Comparison of ENCODE assay signal across 9 mouse cellular contexts in genomic region chr1:37634658-37635057, GRCm38 (mm10).
DNase-seq lines count a peak whose midpoint lies in the region; ATAC-seq and TF ChIP-seq lines count a peak whose summit lies in the region.
"Had no signal": no experiment of that assay in that cellular context is flagged by ENCODE, and none has a peak within 500 bp of the region (broad histone marks: within the 10 kb centered on the region; RNA-seq: fewer than 3 reads in every experiment).

No protein-coding gene starts in this region.

- H3K27ac ChIP-seq in heart, postnatal 0 days (ENCODE audit: low read depth) = no peak overlapping the region
- no peak overlapping the region for H3K27ac ChIP-seq in testis, adult 2 months (ENCODE audit: control insufficient read depth, insufficient read depth, low read depth, low read length)
- H3K27ac ChIP-seq in hindbrain, postnatal 0 days = no peak overlapping the region
- no peak overlapping the region for H3K27ac ChIP-seq in midbrain, postnatal 0 days (ENCODE audit: low read depth, low read length)
- H3K27ac ChIP-seq: embryonic facial prominence, embryonic 13.5 days had no signal

- H3K9me3 ChIP-seq in heart, postnatal 0 days (replicated peaks; ENCODE audit: control insufficient read depth, low read length) = no peaks in the 10 kb centered on the region
- H3K9me3 ChIP-seq in hindbrain, postnatal 0 days (ENCODE audit: low read length) = no peaks in the 10 kb centered on the region
- H3K9me3 ChIP-seq in midbrain, postnatal 0 days (ENCODE audit: low read length) = no peaks in the 10 kb centered on the region
- H3K9me3 ChIP-seq: embryonic facial prominence, embryonic 13.5 days had no signal

- no peaks in the 10 kb centered on the region for H3K27me3 ChIP-seq in heart, postnatal 0 days (ENCODE audit: control insufficient read depth, insufficient read depth, low read length)
- no peaks in the 10 kb centered on the region for H3K27me3 ChIP-seq in testis, adult 2 months (ENCODE audit: control insufficient read depth, insufficient read depth, low read length)
- no peaks in the 10 kb centered on the region for H3K27me3 ChIP-seq in hindbrain, postnatal 0 days (ENCODE audit: insufficient read depth, low read length)
- H3K27me3 ChIP-seq in midbrain, postnatal 0 days (ENCODE audit: insufficient read depth, low read length) = no peaks in the 10 kb centered on the region
- H3K27me3 ChIP-seq: embryonic facial prominence, embryonic 13.5 days had no signal

- no peaks in the 10 kb centered on the region for H3K4me1 ChIP-seq in heart, postnatal 0 days (ENCODE audit: control insufficient read depth, insufficient read depth)
- no peaks in the 10 kb centered on the region; the same call in 1 of the 2 replicates for H3K4me1 ChIP-seq in testis, adult 2 months (ENCODE audit: control insufficient read depth, insufficient read depth, low read length)
- no peaks in the 10 kb centered on the region for H3K4me1 ChIP-seq in hindbrain, postnatal 0 days (ENCODE audit: insufficient read depth, low read length)
- H3K4me1 ChIP-seq in midbrain, postnatal 0 days (ENCODE audit: insufficient read depth, low read length) = no peaks in the 10 kb centered on the region

- no peak overlapping the region for H3K4me2 ChIP-seq in heart, postnatal 0 days (ENCODE audit: low read depth, low read length)
- H3K4me2 ChIP-seq in hindbrain, postnatal 0 days (ENCODE audit: low read depth, low read length) = no peak overlapping the region
- no peak overlapping the region for H3K4me2 ChIP-seq in midbrain, postnatal 0 days (ENCODE audit: low read depth, low read length, poor library complexity, severe bottlenecking)
- H3K4me2 ChIP-seq: embryonic facial prominence, embryonic 13.5 days had no signal

- no peak overlapping the region for H3K9ac ChIP-seq in heart, postnatal 0 days (replicated peaks; ENCODE audit: low read depth, low read length)
- no peak overlapping the region for H3K9ac ChIP-seq in hindbrain, postnatal 0 days (replicated peaks; ENCODE audit: low read length)
- H3K9ac ChIP-seq in midbrain, postnatal 0 days (replicated peaks; ENCODE audit: low read length, poor library complexity, severe bottlenecking) = no peak overlapping the region
- H3K9ac ChIP-seq: embryonic facial prominence, embryonic 13.5 days had no signal

- no peaks in the 10 kb centered on the region for H3K36me3 ChIP-seq in heart, postnatal 0 days (replicated peaks; ENCODE audit: control insufficient read depth, insufficient read depth, low read length)
- H3K36me3 ChIP-seq in testis, adult 2 months (ENCODE audit: control insufficient read depth, insufficient read depth, low read length) = no peaks in the 10 kb centered on the region
- H3K36me3 ChIP-seq in hindbrain, postnatal 0 days (ENCODE audit: insufficient read depth, low read length) = no peaks in the 10 kb centered on the region
- H3K36me3 ChIP-seq in midbrain, postnatal 0 days (ENCODE audit: insufficient read depth, low read length) = no peaks in the 10 kb centered on the region
- H3K36me3 ChIP-seq: embryonic facial prominence, embryonic 13.5 days had no signal

- no peak for ATAC-seq in heart, postnatal 0 days (ENCODE audit: insufficient read depth, low read depth)
- peak; percentile 46 for ATAC-seq in hindbrain, postnatal 0 days
- ATAC-seq in midbrain, postnatal 0 days (ENCODE audit: low FRiP score) = no peak
- no peak for ATAC-seq in activated CD4-positive, CD25-positive, alpha-beta regulatory T cell, adult 4 months

- no peak overlapping the region for H3K4me3 ChIP-seq in heart, postnatal 0 days (ENCODE audit: low read depth, low read length)
- no peak overlapping the region for H3K4me3 ChIP-seq in testis, adult 2 months (ENCODE audit: control insufficient read depth, low read depth, low read length)
- no peak overlapping the region for H3K4me3 ChIP-seq in hindbrain, postnatal 0 days (ENCODE audit: low read length)
- H3K4me3 ChIP-seq in midbrain, postnatal 0 days (ENCODE audit: low read depth, low read length) = no peak overlapping the region
- H3K4me3 ChIP-seq: embryonic facial prominence, embryonic 13.5 days had no signal

- WGBS in heart, postnatal 0 days = 22% methylated on average over 4 of the region's 4 CpGs
- 21% methylated on average over 4 of the region's 4 CpGs for WGBS in hindbrain, postnatal 0 days
- 33% methylated on average over 4 of the region's 4 CpGs for WGBS in midbrain, postnatal 0 days

- peak; percentile 87 for TF ChIP-seq CTCF in heart, postnatal 0 days (IDR thresholded peaks at IDR 0.05; ENCODE audit: low read depth)
- TF ChIP-seq CTCF in testis, adult 2 months (IDR thresholded peaks at IDR 0.05; ENCODE audit: control insufficient read depth, insufficient read depth, insufficient replicate concordance, low read depth, low read length) = peak; percentile 78; the same call in 1 of the 2 replicates
- TF ChIP-seq CTCF in hindbrain, postnatal 0 days (IDR thresholded peaks at IDR 0.05; ENCODE audit: low read depth) = peak; percentile 93
- TF ChIP-seq CTCF in midbrain, postnatal 0 days (IDR thresholded peaks at IDR 0.05) = peak; percentile 95

- no peak for TF ChIP-seq POLR2A in testis, adult 2 months (IDR thresholded peaks at IDR 0.05; ENCODE audit: control insufficient read depth, low read depth, low read length)

- DNase-seq in heart, postnatal 0 days (ENCODE audit: low spot score) = no peak
- no peak for DNase-seq in heart, postnatal 25 days (ENCODE audit: low spot score)
- DNase-seq in testis, postnatal 14 days (ENCODE audit: low spot score) = no peak
- DNase-seq in c-Kit-positive CD71-positive TER-119-positive erythroid progenitor cells, embryonic 14.5 days (ENCODE audit: low spot score) = peak; percentile 27
- peak; percentile 64 for DNase-seq in hindbrain, postnatal 0 days (ENCODE audit: low spot score)
- DNase-seq in midbrain, postnatal 0 days (ENCODE audit: low spot score) = peak; percentile 44

- no peak for TF ChIP-seq EP300 in heart, postnatal 0 days (IDR thresholded peaks at IDR 0.05; ENCODE audit: low read depth)

- intact Hi-C loops in heart, postnatal 25 days (cut with DNase I) = loop anchor here (5.0 kb wide), 4 partner anchors 42 to 897 kb away; partner anchors contain the start of gene Mgat4a

Comparison
In these comparisons a context has a peak if more than half of its experiments do, and no peak if none do; other contexts are left out.
1. DNase-seq: peak in c-Kit-positive CD71-positive TER-119-positive erythroid progenitor cells, embryonic 14.5 days (single experiment), hindbrain, postnatal 0 days (single experiment) and midbrain, postnatal 0 days (single experiment); none in heart, postnatal 0 days (single experiment), heart, postnatal 25 days (single experiment) and testis, postnatal 14 days (single experiment).
2. Peak in every context shown above with its lines, with median percentiles within 50 percentile points of each other: CTCF ChIP-seq.